Mouse (Mus musculus) stomach, postnatal 0 days (tissue): ENCODE measurements around the gene Map3k5. TPM values are rescaled to one million over a fixed set of nuclear protein-coding genes. Genes with fewer than 3 reads are reported as not detected.
A peak's percentile ranks its signal among the peaks of the same experiment; 100 is the strongest.

Experiments
- ATAC-seq: fragments of 200-750 bp; cut with Nextera tagmentation; 2 replicates; pipeline ENCODE4 v1.8.0; 2017; ENCODE audit not compliant: low FRiP score, low TSS enrichment
- DNase-seq: peaks from one replicate; pipeline ENCODE4 v3.0.0-alpha.2; 2016; ENCODE audit warnings: low spot score
- H3K27ac ChIP-seq: fragments of 300-500 bp; sonication (generic); replicated peaks from 2 replicates; pipeline ENCODE4 v1.5.1; 2014; ENCODE audit warnings: mild to moderate bottlenecking, control low read depth
- H3K27me3 ChIP-seq: fragments of 300-500 bp; sonication (generic); 2 replicates; pipeline ENCODE4 v1.6.1; 2014; ENCODE audit warnings: low read length; ENCODE audit not compliant: control insufficient read depth, insufficient read depth
- H3K36me3 ChIP-seq: fragments of 300-500 bp; sonication (generic); 2 replicates; pipeline ENCODE4 v1.6.1; 2014; ENCODE audit warnings: low read length, mixed read lengths; ENCODE audit not compliant: control insufficient read depth, insufficient read depth
- H3K4me1 ChIP-seq: fragments of 300-500 bp; sonication (generic); replicated peaks from 2 replicates; pipeline ENCODE4 v1.6.1; 2014; ENCODE audit warnings: antibody characterized with exemption; ENCODE audit not compliant: control insufficient read depth, insufficient read depth
- H3K4me2 ChIP-seq: fragments of 300-500 bp; sonication (generic); replicated peaks from 2 replicates; pipeline ENCODE4 v1.6.1; 2014; ENCODE audit warnings: low read depth, mild to moderate bottlenecking, control low read depth, moderate library complexity
- H3K4me3 ChIP-seq: fragments of 300-500 bp; sonication (generic); 2 replicates; pipeline ENCODE4 v1.5.1; 2014; ENCODE audit warnings: low read depth, low read length, control low read depth
- H3K9ac ChIP-seq: fragments of 300-500 bp; sonication (generic); 2 replicates; pipeline ENCODE4 v1.6.1; 2014; ENCODE audit warnings: mild to moderate bottlenecking, low read length, control low read depth, mixed read lengths
- H3K9me3 ChIP-seq: fragments of 300-500 bp; sonication (generic); 2 replicates; pipeline ENCODE4 v1.6.1; 2016; ENCODE audit warnings: low read length; ENCODE audit not compliant: control insufficient read depth
- CTCF ChIP-seq: IDR thresholded peaks from 2 replicates; pipeline ENCODE4 v1.5.1; 2016; ENCODE audit warnings: antibody characterized with exemption, low read depth, mild to moderate bottlenecking, moderate library complexity
- EP300 ChIP-seq: optimal IDR thresholded peaks from 2 replicates; pipeline ENCODE3; 2016; ENCODE audit warnings: antibody characterized with exemption
- WGBS: fragments of 180-500 bp; shearing (Covaris S2); extraction: QIAGEN DNeasy Blood & Tissue Kit; methylation state at CpG from one replicate; pipeline ENCODE4 v1.1.7; 2014; 5-methylcytosine and 5-hydroxymethylcytosine counted together
- polyA plus RNA-seq: library from polyadenylated mRNA; unstranded; fragments of >200 nt; fragmentation: Nextera tagmentation; extraction: Ambion mirVana; gene quantifications from 2 replicates; pipeline ENCODE4 v1.2.1, GENCODE M21; 2015

Gene Map3k5
- polyA plus RNA-seq, 1 experiment from 2014 or later, result 2.4 TPM

GRCm38 (mm10) chr10:20141376-20141775 is 207.1 kb downstream of the Map3k5 start:
- WGBS, result 55% methylated on average over 17 of the region's 17 CpGs
- TF ChIP-seq CTCF, result no peak
- no peak for TF ChIP-seq EP300
- ATAC-seq (no peak), DNase-seq (no peak)
- Histone ChIP-seq H3K4me3 (no peak overlapping the region), H3K4me1 (no peaks in the 10 kb centered on the region), H3K27me3 (no peaks in the 10 kb centered on the region), H3K27ac (no peak overlapping the region), H3K36me3 (peaks cover 4% of the 10 kb centered on the region; the same call in 1 of the 2 replicates), H3K9me3 (no peaks in the 10 kb centered on the region), H3K4me2 (no peak overlapping the region), H3K9ac (no peak overlapping the region)

GRCm38 (mm10) chr10:20148130-20148772 is 214.0 kb downstream of the Map3k5 start, which contains the start of gene Map7:
TSS of gene Map7 (plus strand) at chr10:20148471.
- peak; percentile 30; the same call in 1 of the 2 replicates for ATAC-seq
- H3K4me3 ChIP-seq, result peak within 1 kb of the TSS; percentile 84
- WGBS, result 5% methylated on average over 46 of the region's 51 CpGs
- no peaks in the 10 kb centered on the region for H3K27me3 ChIP-seq
- H3K36me3 ChIP-seq, result no peaks in the 10 kb centered on the region
- H3K4me1 ChIP-seq, result no peaks in the 10 kb centered on the region
- H3K27ac ChIP-seq, result peak within 1 kb of the TSS; percentile 88
- no peak for DNase-seq
- no peaks in the 10 kb centered on the region for H3K9me3 ChIP-seq
- TF ChIP-seq CTCF, result no peak
- no peak for TF ChIP-seq EP300
- H3K9ac ChIP-seq, result peak within 1 kb of the TSS; percentile 89
- peak within 1 kb of the TSS; percentile 92 for H3K4me2 ChIP-seq

GRCm38 (mm10) chr10:20148773-20149120 is 214.5 kb downstream of the Map3k5 start:
- 0% methylated on average over 18 of the region's 58 CpGs for WGBS

GRCm38 (mm10) chr10:20149121-20149834 is 215.0 kb downstream of the Map3k5 start:
- Histone ChIP-seq H3K27ac (peak overlapping the region; percentile 88), H3K9ac (peak overlapping the region; percentile 89), H3K4me3 (peak overlapping the region; percentile 84), H3K9me3 (no peaks in the 10 kb centered on the region), H3K4me1 (no peaks in the 10 kb centered on the region), H3K4me2 (peak overlapping the region; percentile 92), H3K36me3 (no peaks in the 10 kb centered on the region), H3K27me3 (no peaks in the 10 kb centered on the region)
- no peak for TF ChIP-seq CTCF
- no peak for TF ChIP-seq EP300
- DNase-seq, result peak; percentile 61
- peak; percentile 59 for ATAC-seq
- 2% methylated on average over 55 of the region's 74 CpGs for WGBS

More at GRCm38 (mm10) chr10:20148773-20149120, 214.5 kb downstream of the Map3k5 start:
- no peaks in the 10 kb centered on the region for H3K27me3 ChIP-seq
- H3K4me3 ChIP-seq, result peak overlapping the region; percentile 84
- H3K4me2 ChIP-seq, result peak overlapping the region; percentile 92
- H3K27ac ChIP-seq, result peak overlapping the region; percentile 88
- TF ChIP-seq CTCF (peak; percentile 47; the same call in 1 of the 2 replicates), EP300 (no peak)
- H3K9ac ChIP-seq, result peak overlapping the region; percentile 89
- H3K9me3 ChIP-seq, result no peaks in the 10 kb centered on the region
- no peaks in the 10 kb centered on the region for H3K36me3 ChIP-seq
- H3K4me1 ChIP-seq, result no peaks in the 10 kb centered on the region
- ATAC-seq, result peak; percentile 96
- DNase-seq, result peak; percentile 91

GRCm38 (mm10) chr10:20149835-20150355 is 215.6 kb downstream of the Map3k5 start:
- Histone ChIP-seq H3K4me2 (peak overlapping the region; percentile 92), H3K4me1 (no peaks in the 10 kb centered on the region), H3K36me3 (no peaks in the 10 kb centered on the region), H3K9ac (peak overlapping the region; percentile 89), H3K9me3 (no peaks in the 10 kb centered on the region), H3K4me3 (peak overlapping the region; percentile 84), H3K27ac (peak overlapping the region; percentile 88), H3K27me3 (no peaks in the 10 kb centered on the region)
- ATAC-seq, result no peak
- TF ChIP-seq EP300, result no peak
- TF ChIP-seq CTCF, result no peak
- peak; percentile 25 for DNase-seq
- 8% methylated on average over 13 of the region's 13 CpGs for WGBS
